Mouse (Mus musculus): ENCODE data around the gene Gpatch3.

Gene Gpatch3

DNA sequence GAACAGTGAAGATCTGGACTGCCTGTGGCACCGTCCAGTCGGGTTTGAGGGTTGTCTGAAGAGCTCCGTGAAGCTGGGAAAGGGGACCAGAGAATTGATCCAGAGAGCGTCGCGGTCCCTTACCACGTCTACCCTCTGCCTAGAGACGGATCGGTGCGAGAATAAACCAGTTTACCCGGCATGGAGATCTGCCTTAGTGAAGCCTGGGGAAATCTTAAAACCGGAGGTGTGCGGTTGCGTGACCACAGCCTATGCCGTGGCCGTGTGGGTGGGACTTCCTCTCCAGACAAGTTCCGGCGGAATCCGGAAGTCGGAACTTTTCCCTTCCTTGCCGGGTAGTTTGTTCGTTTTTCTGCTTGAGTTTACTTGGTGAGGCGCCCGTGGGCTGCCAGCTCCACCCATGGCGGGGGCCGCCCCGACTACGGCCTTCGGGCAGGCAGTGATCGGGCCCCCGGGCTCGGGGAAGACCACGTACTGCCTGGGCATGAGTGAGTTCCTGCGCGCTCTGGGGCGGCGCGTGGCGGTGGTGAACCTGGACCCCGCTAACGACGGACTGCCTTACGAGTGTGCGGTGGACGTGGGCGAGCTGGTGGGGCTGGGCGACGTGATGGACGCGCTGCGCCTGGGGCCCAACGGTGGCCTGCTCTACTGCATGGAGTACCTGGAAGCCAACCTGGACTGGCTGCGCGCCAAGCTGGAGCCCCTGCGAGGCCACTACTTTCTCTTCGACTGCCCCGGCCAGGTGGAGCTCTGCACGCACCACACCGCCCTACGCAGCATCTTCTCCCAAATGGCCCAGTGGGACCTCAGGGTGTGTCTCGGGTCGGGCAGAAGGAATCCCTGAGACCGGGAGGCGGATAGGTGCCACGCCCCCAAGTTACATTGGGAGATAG, 9.8 kb downstream of the Gpatch3 start, which contains the start of gene Gpn2:
Gene Gpn2, plus strand, starts transcription at position 304 of the 893 bp plus-strand sequence.
- peak; percentile 80 for DNase-seq

DNA sequence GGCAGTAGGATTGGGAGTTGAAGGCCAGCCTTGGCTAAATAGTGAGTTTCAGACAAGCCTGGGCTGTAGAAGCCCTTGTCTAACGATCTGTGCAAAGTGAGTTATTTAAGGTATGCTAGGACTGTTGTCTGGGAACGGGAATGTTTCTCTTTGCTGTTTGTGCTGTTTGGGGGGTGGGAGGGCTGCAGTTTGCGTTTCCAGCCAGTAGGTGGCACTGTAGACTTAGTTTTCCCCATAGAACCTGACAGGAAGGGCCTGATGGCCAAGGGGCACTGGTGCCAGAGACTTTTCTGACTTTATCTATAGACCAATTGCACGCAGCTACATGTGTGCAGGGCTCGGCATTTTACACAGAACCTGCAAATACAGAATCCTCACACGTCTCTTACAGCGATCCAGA, 18.0 kb downstream of the Gpatch3 start:
- no peak for DNase-seq

GRCm38 (mm10) chr4:133595538-133595937, 21.0 kb downstream of the Gpatch3 start:
- peak; percentile 47 for DNase-seq

GRCm38 (mm10) chr4:133596084-133596483, 21.5 kb downstream of the Gpatch3 start:
- no peak for DNase-seq

DNA sequence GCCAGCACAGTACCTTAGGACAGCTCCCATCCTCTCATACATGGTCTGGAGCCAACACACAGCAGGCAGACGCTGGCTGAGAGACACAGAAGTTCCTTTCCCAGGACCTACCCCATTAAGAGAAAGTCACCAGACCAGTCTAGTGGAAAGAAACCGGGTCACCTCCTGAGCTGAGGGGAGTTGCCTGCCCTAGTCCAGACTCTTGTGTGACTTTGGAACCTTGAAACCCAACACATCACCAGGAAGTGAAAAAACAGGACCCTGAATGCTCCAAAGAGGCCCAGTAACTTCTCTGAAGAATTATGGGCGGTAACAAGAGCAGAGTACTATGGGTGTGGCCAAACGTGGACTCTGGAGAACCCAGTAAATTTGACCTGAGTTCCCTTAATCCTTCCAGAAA, 24.1 kb downstream of the Gpatch3 start:
- no peak for DNase-seq

- DNase-seq = no peak
These were observed 24.6 kb downstream of the Gpatch3 start for GRCm38 (mm10) chr4:133599116-133599515.

GRCm38 (mm10) chr4:133599571-133600073, 25.1 kb downstream of the Gpatch3 start:
- peak; percentile 84 for DNase-seq

DNA sequence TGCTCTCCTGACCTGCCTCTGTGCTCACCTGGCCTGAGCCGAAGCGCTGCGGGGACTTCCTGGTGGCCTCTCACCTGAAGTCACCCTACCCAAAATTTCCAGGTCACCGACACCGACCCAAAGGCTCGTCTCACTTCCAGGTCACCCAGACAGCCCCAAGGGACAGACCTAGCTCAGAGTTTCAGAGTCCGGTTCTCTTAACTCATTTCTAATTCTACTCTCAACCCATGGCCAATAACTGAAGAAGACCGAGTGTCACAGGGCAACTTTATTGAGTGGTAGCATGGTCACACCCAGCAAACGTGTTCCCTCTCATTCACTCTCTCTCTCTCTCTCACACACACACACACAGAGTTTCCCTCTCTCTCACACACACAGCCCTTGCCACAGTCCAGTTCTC, 25.8 kb downstream of the Gpatch3 start:
- no peak for DNase-seq

DNA sequence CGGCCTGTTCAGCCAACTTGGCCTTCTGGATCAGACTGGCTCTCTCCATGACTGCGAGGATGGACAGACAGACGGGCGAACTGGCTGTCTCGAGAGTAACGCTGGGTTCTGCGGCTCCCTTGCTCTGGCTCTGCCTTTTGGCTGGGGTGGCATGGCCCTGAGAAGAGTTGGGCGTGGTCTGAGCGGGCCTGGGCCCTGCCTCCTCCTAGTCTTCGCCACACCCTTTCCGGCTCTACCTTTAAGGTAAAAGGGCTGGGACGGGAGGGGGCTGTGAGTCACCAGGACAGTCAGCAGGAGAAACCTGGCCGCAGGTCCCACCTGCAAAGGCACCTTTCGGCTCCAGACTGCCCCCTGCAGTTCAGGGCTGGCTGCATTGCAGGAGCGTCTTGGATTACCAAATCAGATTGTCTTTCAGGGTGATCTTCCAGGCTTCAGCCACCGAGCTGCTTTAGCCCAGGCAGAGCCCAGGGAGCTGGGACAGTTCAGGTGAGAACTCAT, 27.2 kb downstream of the Gpatch3 start, which contains the start of gene Sfn:
Gene Sfn, minus strand, starts transcription at position 448 of the 498 bp plus-strand sequence.
- DNase-seq = no peak

DNA sequence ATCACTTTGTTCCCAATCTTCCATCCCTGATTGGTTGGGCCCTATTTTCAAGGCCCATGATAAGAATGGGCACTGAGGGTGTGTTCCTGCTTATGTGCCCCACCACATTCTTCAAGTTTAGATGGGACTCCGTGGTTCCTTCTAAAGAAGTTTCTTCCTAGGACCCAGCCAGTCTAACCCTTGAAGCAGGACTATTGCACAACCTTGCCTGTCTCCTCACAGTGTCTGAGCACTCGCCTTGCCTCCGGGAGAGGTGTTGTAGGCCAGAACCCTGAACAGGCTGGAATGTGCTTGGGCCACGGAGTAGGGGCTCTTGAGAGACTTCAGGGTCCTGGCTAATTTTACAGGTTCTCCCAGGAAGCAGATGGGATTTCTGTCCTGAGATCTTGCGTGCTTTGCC, 28.5 kb downstream of the Gpatch3 start:
- DNase-seq = no peak

- DNase-seq = no peak
These were observed 29.6 kb downstream of the Gpatch3 start for GRCm38 (mm10) chr4:133604175-133604574.

GRCm38 (mm10) chr4:133604856-133605255, 30.3 kb downstream of the Gpatch3 start:
- no peak for DNase-seq

GRCm38 (mm10) chr4:133605330-133605729, 30.8 kb downstream of the Gpatch3 start:
- DNase-seq = no peak

- no peak for DNase-seq
These were observed 32.7 kb downstream of the Gpatch3 start for GRCm38 (mm10) chr4:133607284-133607683.

DNA sequence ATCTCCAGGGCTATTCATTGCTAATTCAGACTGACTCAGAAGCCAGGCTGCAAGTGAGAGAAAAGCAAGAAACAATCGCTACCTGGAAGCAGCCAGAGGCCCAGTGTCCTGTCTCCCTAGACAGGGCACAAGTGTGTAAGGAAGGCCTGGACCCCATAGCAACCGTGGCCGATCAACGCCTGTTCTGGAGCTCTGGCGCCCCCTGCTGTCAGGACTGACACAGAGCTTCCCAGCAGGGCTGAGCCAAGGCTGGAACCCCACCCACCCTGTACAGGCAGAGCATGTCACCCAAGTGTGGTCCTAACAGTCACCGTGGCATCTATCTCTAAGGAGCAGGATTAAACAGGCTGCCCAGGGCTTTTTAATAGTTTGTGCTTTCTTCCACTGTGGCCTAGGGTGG, 35.2 kb downstream of the Gpatch3 start:
- peak; percentile 58 for DNase-seq

DNA sequence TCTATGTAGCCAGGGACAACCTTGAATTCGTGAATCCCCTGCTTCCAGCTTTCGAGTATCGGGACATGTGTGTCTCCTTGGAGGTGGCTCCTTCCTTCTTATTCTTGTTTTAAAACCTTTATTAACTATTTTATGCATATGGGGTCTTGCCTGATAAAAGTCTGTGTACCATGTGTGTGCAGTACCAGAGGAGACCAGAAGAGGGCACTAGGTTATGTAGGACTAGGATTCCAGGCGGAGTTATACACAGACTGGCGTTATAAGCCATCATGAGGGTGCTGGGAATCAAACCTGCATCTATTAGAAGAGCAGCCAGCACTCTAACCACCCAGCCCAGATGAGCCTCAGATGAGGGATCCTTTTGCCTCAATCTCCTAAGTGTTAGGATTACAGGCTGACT, 37.3 kb downstream of the Gpatch3 start:
- no peak for DNase-seq

- DNase-seq = no peak
These were observed 37.9 kb downstream of the Gpatch3 start for GRCm38 (mm10) chr4:133612416-133612815.

DNA sequence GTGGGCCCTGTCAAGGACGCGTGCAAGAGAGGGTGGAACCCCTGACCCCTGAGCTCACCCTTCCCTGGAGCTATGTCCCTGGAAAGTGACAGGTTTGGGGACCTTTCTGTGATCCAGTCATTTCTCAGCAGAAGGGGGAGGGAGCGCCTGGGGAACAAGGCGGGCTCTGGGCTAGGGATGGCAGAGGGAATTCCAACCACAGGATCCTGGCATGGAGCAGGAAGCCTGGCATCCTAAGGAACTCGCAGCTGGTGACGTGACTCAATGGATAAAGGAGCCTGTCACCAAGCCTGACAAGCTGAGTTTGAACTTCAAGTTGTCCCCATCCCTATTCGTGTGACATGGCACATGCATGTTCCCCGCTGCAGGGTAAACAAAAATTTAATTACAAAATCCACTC, 38.5 kb downstream of the Gpatch3 start:
- DNase-seq = no peak

DNA sequence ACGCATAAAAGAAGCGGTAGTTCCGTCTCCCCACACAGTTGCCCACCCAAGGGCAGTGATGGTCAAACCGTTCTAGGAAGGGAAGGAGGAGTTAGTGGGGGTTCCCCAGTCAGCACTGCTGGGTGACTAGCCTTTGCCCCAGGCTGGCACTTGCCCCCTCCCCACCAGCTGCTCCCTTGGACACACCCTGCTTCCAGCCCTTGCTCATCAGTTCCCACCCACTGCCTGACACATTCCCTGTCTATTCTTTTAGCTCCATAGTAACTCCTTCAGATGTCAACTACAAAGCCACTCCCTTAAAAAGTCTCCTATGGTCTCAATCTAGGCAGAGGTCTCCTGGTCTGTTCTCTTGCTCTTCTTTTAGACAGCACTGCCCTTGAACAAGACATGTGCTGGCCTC, 39.3 kb downstream of the Gpatch3 start:
- no peak for DNase-seq

- peak; percentile 71 for DNase-seq
These were observed 39.8 kb downstream of the Gpatch3 start for GRCm38 (mm10) chr4:133614274-133614761.

- no peak for DNase-seq
These were observed 40.9 kb downstream of the Gpatch3 start for GRCm38 (mm10) chr4:133615416-133615815.

DNA sequence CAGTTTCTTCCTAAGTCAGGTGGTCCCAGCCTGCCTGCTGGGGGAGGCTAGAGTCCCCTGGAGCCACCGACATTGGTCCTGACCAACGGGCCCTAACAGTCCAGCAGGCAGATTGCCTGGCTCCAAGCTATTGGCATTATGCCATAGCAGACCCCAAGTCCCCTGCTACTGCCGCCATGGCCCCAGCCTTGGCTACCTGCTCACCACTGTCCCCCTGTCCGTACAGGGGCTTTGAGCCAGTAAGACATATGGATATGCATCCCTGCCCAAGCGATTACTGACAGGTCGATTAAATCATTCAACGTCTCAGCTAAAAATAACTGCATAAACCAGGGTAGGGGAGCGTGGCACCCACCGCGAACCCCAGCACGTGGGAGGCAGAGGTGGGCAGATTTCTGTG, 43.4 kb downstream of the Gpatch3 start:
- DNase-seq = no peak

GRCm38 (mm10) chr4:133619473-133620136, 45.1 kb downstream of the Gpatch3 start:
- DNase-seq = no peak

Measured in right cerebral cortex, postnatal 25 days (tissue).